Mouse (Mus musculus): ENCODE measurements around the gene Slc6a16. TPM values are rescaled to one million over a fixed set of nuclear protein-coding genes. Genes with fewer than 3 reads are reported as not detected.

Gene Slc6a16
- total and polyA plus RNA-seq, 2 experiments from 2014 or later: 0.16 to 2.3 TPM

DNA sequence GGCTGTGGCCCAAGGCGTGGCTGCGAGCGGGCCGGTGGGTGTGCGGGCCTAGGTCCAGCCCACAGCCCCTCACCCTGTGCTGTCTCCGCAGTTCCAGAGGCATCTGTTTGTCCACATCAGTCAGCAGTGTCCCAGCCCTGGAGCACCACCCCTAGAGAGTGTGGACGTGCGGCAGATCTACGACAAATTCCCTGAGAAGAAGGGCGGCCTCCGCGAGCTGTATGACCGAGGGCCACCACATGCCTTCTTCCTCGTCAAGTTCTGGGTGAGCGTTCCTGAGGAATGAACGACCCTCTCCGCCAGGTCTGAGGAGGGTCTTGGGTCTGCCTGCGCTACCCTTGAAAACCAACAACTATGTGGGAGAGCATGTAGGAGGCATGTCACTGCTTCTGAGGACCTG, 12.3 kb upstream of the Slc6a16 start:
- no peaks in the 10 kb centered on the region for H3K9me3 ChIP-seq (ENCODE audit: low read length)
- H3K4me1 ChIP-seq (ENCODE audit: insufficient read depth, low read length): no peaks in the 10 kb centered on the region
- no peaks in the 10 kb centered on the region for H3K27me3 ChIP-seq (ENCODE audit: insufficient read depth, low read length)
- H3K36me3 ChIP-seq (ENCODE audit: insufficient read depth, low read length): no peaks in the 10 kb centered on the region
- H3K4me2 ChIP-seq (ENCODE audit: low read depth, low read length, poor library complexity, severe bottlenecking): no peak overlapping the region
- 94% methylated on average over 18 of the region's 18 CpGs for WGBS
- no peak overlapping the region for H3K9ac ChIP-seq (replicated peaks; ENCODE audit: low read length, poor library complexity, severe bottlenecking)
- H3K4me3 ChIP-seq (ENCODE audit: low read depth, low read length): no peak overlapping the region
- DNase-seq (ENCODE audit: low spot score) (no peak), ATAC-seq (ENCODE audit: low FRiP score) (no peak)
- TF ChIP-seq CTCF (IDR thresholded peaks at IDR 0.05): no peak
- H3K27ac ChIP-seq (ENCODE audit: low read depth, low read length): no peak overlapping the region

DNA sequence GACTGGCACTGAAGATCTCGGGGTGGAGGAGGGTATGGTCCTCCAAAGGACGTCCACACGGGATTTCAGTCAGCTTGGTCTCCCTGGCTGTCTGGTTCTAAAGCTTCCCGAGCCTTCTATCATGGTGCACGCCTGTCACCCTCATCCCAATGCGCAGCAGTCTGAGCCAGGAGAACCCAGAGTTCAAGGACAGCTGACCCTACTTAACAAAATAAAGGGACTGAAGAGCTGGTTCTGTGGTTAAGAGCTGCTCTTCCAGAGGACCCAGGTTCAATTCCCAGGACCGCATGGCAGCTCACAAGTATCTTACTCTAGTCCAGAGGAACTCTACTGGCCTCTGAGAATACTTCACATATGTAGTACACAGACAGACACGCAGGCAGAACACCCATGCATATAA, 11.8 kb upstream of the Slc6a16 start:
- no peaks in the 10 kb centered on the region for H3K4me1 ChIP-seq (ENCODE audit: insufficient read depth, low read length)
- ATAC-seq (ENCODE audit: low FRiP score): no peak
- H3K27me3 ChIP-seq (ENCODE audit: insufficient read depth, low read length): no peaks in the 10 kb centered on the region
- DNase-seq (ENCODE audit: low spot score): no peak
- H3K36me3 ChIP-seq (ENCODE audit: insufficient read depth, low read length): no peaks in the 10 kb centered on the region
- H3K27ac ChIP-seq (ENCODE audit: low read depth, low read length): no peak overlapping the region
- 92% methylated on average over 8 of the region's 8 CpGs for WGBS
- H3K9me3 ChIP-seq (ENCODE audit: low read length): no peaks in the 10 kb centered on the region
- H3K9ac ChIP-seq (replicated peaks; ENCODE audit: low read length, poor library complexity, severe bottlenecking): no peak overlapping the region
- no peak overlapping the region for H3K4me2 ChIP-seq (ENCODE audit: low read depth, low read length, poor library complexity, severe bottlenecking)
- no peak overlapping the region for H3K4me3 ChIP-seq (ENCODE audit: low read depth, low read length)
- no peak for TF ChIP-seq CTCF (IDR thresholded peaks at IDR 0.05)

DNA sequence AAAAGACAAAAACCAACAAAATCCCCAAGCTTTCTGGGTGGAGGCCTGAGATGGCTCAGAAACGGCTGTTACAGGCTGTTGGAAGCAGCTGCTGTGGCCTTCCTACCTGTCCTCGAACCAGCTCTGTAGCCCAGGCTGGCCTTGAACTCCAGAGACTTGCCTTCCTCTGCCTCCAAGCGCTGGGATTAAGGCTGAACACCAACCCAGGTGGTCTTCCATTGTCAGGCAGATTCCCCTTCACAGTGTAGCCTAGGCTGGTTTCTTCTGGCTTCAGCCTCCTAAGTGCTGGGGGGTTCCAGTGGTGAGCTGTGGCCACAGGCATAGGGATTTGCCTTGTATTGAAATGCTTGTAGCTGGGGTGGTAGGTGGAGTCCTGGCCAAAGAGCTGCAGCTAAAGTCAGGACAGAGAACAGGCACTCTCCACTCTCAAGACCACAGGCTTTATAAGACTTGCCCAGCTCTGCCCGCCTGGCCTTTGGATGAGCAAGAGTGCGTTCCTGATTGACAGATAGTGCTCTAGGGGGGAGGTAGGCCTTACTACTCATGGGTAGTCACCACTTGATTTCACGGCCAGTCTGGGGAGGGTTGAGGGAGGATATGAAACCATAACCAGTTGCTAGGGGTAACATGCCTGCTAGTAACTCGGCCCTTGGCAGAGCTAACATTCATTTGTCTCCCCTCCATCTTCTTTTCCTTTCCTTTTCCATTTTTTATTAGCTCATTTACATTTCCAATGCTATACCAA, 11.3 kb upstream of the Slc6a16 start:
- DNase-seq (ENCODE audit: low spot score) (no peak), ATAC-seq (ENCODE audit: low FRiP score) (no peak)
- H3K9ac ChIP-seq (replicated peaks; ENCODE audit: low read length, poor library complexity, severe bottlenecking): no peak overlapping the region
- no peaks in the 10 kb centered on the region for H3K36me3 ChIP-seq (ENCODE audit: insufficient read depth, low read length)
- no peak for TF ChIP-seq CTCF (IDR thresholded peaks at IDR 0.05)
- peaks cover 2% of the 10 kb centered on the region; the same call in 1 of the 2 replicates for H3K4me1 ChIP-seq (ENCODE audit: insufficient read depth, low read length)
- WGBS: 85% methylated on average over 7 of the region's 7 CpGs
- H3K4me2 ChIP-seq (ENCODE audit: low read depth, low read length, poor library complexity, severe bottlenecking): no peak overlapping the region
- 0 out of 2 replicates have a peak, but pooled peaks cover under 1% of the 10 kb centered on the region for H3K27me3 ChIP-seq (ENCODE audit: insufficient read depth, low read length)
- no peaks in the 10 kb centered on the region for H3K9me3 ChIP-seq (ENCODE audit: low read length)
- no peak overlapping the region for H3K27ac ChIP-seq (ENCODE audit: low read depth, low read length)
- no peak overlapping the region for H3K4me3 ChIP-seq (ENCODE audit: low read depth, low read length)

DNA sequence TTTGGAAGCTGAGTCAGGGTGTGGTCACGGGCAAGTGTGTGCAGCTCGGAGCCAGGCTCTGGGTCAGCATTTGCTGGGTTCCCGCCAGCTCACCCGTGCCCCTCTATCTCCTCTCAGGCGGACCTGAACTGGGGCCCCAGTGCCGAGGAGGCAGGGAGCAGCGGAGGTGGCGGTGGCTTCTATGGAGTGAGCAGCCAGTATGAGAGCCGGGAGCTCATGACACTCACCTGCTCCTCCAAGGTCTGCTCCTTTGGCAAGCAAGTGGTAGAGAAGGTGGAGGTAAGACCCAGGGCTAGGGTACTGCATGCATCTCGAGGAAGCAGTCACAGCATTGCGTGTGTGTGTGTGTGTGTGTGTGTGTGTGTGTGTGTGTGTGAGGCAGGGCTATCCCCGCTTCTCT, 9.7 kb upstream of the Slc6a16 start:
- peaks cover 9% of the 10 kb centered on the region; the same call in 1 of the 2 replicates for H3K4me1 ChIP-seq (ENCODE audit: insufficient read depth, low read length)
- ATAC-seq (ENCODE audit: low FRiP score): no peak
- H3K4me3 ChIP-seq (ENCODE audit: low read depth, low read length): no peak overlapping the region
- no peak overlapping the region for H3K27ac ChIP-seq (ENCODE audit: low read depth, low read length)
- no peaks in the 10 kb centered on the region for H3K9me3 ChIP-seq (ENCODE audit: low read length)
- H3K4me2 ChIP-seq (ENCODE audit: low read depth, low read length, poor library complexity, severe bottlenecking): no peak overlapping the region
- H3K9ac ChIP-seq (replicated peaks; ENCODE audit: low read length, poor library complexity, severe bottlenecking): no peak overlapping the region
- H3K27me3 ChIP-seq (ENCODE audit: insufficient read depth, low read length): peaks cover 5% of the 10 kb centered on the region; the same call in 1 of the 2 replicates
- 92% methylated on average over 12 of the region's 12 CpGs for WGBS
- DNase-seq (ENCODE audit: low spot score): no peak
- no peaks in the 10 kb centered on the region for H3K36me3 ChIP-seq (ENCODE audit: insufficient read depth, low read length)
- TF ChIP-seq CTCF (IDR thresholded peaks at IDR 0.05): no peak

DNA sequence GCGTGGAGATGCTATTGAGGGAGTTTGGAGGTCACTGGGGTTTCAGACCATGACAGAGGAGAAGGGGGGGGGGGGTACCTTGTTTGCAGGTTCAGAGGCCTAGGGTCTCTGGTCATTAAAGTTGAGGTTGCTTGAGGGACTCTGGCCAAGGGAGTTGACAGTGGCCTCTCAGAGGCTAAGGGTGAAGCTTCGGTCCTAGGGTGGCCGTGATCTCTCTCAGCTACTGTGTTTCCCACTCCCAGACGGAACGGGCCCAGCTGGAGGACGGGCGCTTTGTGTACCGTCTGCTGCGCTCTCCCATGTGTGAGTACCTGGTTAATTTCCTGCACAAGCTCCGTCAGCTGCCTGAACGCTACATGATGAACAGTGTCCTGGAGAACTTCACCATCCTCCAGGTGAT, 8.9 kb upstream of the Slc6a16 start:
- H3K36me3 ChIP-seq (ENCODE audit: insufficient read depth, low read length): no peaks in the 10 kb centered on the region
- 91% methylated on average over 11 of the region's 11 CpGs for WGBS
- no peak overlapping the region for H3K27ac ChIP-seq (ENCODE audit: low read depth, low read length)
- ATAC-seq (ENCODE audit: low FRiP score): no peak
- H3K27me3 ChIP-seq (ENCODE audit: insufficient read depth, low read length): peaks cover 5% of the 10 kb centered on the region; the same call in 1 of the 2 replicates
- H3K9ac ChIP-seq (replicated peaks; ENCODE audit: low read length, poor library complexity, severe bottlenecking): no peak overlapping the region
- no peak overlapping the region for H3K4me3 ChIP-seq (ENCODE audit: low read depth, low read length)
- no peak for DNase-seq (ENCODE audit: low spot score)
- no peaks in the 10 kb centered on the region for H3K9me3 ChIP-seq (ENCODE audit: low read length)
- no peak overlapping the region for H3K4me2 ChIP-seq (ENCODE audit: low read depth, low read length, poor library complexity, severe bottlenecking)
- peaks cover 9% of the 10 kb centered on the region; the same call in 1 of the 2 replicates for H3K4me1 ChIP-seq (ENCODE audit: insufficient read depth, low read length)
- no peak for TF ChIP-seq CTCF (IDR thresholded peaks at IDR 0.05)

DNA sequence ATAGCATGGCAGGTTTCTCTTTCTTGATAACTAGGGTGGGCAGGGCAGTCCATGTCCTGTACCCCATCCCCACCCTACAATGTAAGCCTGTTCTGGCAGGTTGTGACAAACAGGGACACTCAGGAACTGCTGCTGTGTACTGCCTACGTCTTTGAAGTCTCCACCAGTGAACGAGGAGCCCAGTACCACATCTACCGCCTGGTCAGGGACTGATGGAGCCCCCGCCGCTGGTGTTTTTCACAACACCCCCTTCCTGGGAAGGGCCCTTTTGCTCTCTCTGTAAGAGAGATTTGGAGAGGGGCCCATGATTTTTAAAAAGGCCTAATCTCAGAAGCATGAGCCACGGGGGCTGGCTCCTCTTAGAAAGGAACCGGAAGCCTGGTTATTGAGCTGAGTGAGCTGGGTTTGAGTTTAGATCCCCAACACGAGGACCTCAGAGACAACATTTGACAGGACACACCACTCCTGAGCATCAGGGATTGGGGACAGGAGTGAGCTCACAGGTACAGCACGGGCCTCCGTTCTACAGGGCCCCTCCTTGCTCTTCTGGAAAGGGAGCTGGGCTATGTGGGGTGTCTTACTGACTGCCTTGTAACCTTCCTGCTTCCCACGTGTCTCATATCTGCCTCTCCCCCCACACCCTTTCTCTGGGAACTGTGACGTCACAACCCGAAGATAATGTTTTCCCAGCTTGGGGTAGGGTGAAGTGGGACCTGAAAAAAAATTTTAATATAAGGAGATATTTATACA, 8.0 kb upstream of the Slc6a16 start:
- no peak overlapping the region for H3K4me3 ChIP-seq (ENCODE audit: low read depth, low read length)
- H3K27ac ChIP-seq (ENCODE audit: low read depth, low read length): no peak overlapping the region
- TF ChIP-seq CTCF (IDR thresholded peaks at IDR 0.05): no peak
- WGBS: 68% methylated on average over 13 of the region's 13 CpGs
- H3K27me3 ChIP-seq (ENCODE audit: insufficient read depth, low read length): peaks cover 5% of the 10 kb centered on the region; the same call in 1 of the 2 replicates
- no peak overlapping the region for H3K4me2 ChIP-seq (ENCODE audit: low read depth, low read length, poor library complexity, severe bottlenecking)
- DNase-seq (ENCODE audit: low spot score) (no peak), ATAC-seq (ENCODE audit: low FRiP score) (no peak)
- H3K9ac ChIP-seq (replicated peaks; ENCODE audit: low read length, poor library complexity, severe bottlenecking): no peak overlapping the region
- no peaks in the 10 kb centered on the region for H3K36me3 ChIP-seq (ENCODE audit: insufficient read depth, low read length)
- peaks cover 9% of the 10 kb centered on the region; the same call in 1 of the 2 replicates for H3K4me1 ChIP-seq (ENCODE audit: insufficient read depth, low read length)
- H3K9me3 ChIP-seq (ENCODE audit: low read length): no peaks in the 10 kb centered on the region
